Mouse (Mus musculus) ES-E14 (cell line): ENCODE results near the gene Ifi205. TPM values are rescaled to one million over a fixed set of nuclear protein-coding genes. Genes with fewer than 3 reads are reported as not detected.
"Not testable (repeated sequence)": the region's sequence is repeated elsewhere in the genome, so short reads cannot be mapped to it uniquely, and the experiment has no call there.

ENCODE experiments used
- DNase-seq: peaks from one replicate; pipeline ENCODE4 v3.0.0-alpha.2; 2013; ENCODE audit warnings: low read depth, low spot score
- H3K27ac ChIP-seq: 2 replicates; pipeline ENCODE4 v1.5.1; 2012; ENCODE audit warnings: low read depth, mild to moderate bottlenecking, low read length, moderate library complexity, mixed read lengths; ENCODE audit not compliant: poor library complexity, insufficient read depth, severe bottlenecking
- H3K36me3 ChIP-seq: 2 replicates; pipeline ENCODE4 v1.6.1; 2012; ENCODE audit warnings: mild to moderate bottlenecking, low read length, moderate library complexity, mixed read lengths; ENCODE audit not compliant: control insufficient read depth, poor library complexity, insufficient read depth, severe bottlenecking
- H3K4me1 ChIP-seq, 2 experiments: fragments of 150-350 bp in 1 of 2; sonication (generic) in 1 of 2; 2 replicates each; pipeline ENCODE4 v1.6.1; 2012; ENCODE audit warnings: low read length in 2 of 2, mild to moderate bottlenecking in 1 of 2, mixed read lengths in 1 of 2; ENCODE audit not compliant: control insufficient read depth in 2 of 2, insufficient read depth in 2 of 2, poor library complexity in 1 of 2
- H3K4me3 ChIP-seq, 2 experiments: fragments of 150-350 bp in 1 of 2; sonication (generic) in 1 of 2; 2 replicates each; pipeline ENCODE4 v1.5.1; 2012; ENCODE audit warnings: low read length in 2 of 2, low read depth in 1 of 2, mild to moderate bottlenecking in 1 of 2, mixed read lengths in 1 of 2; ENCODE audit not compliant: insufficient read depth in 1 of 2, poor library complexity in 1 of 2, severe bottlenecking in 1 of 2
- H3K9ac ChIP-seq: 2 replicates; pipeline ENCODE4 v1.6.1; 2012; ENCODE audit warnings: low read depth, mild to moderate bottlenecking, low read length, mixed read lengths; ENCODE audit not compliant: poor library complexity, insufficient read depth, severe bottlenecking
- H3K9me3 ChIP-seq: fragments of 150-350 bp; sonication (generic); 2 replicates; pipeline ENCODE4 v1.6.1; 2012; ENCODE audit warnings: low read depth, mild to moderate bottlenecking, low read length; ENCODE audit not compliant: control insufficient read depth, insufficient read depth
- CHD2 ChIP-seq: IDR thresholded peaks from 2 replicates; pipeline ENCODE4 v1.6.1; 2014; ENCODE audit warnings: mild to moderate bottlenecking, low read depth, low read length, inconsistent platforms
- HCFC1 ChIP-seq: IDR thresholded peaks from 2 replicates; pipeline ENCODE4 v1.6.1; 2012; ENCODE audit warnings: low read length, inconsistent platforms, borderline replicate concordance; ENCODE audit not compliant: insufficient read depth
- MAFK ChIP-seq: IDR thresholded peaks from 2 replicates; pipeline ENCODE4 v1.6.1; 2014; ENCODE audit warnings: mild to moderate bottlenecking, low read depth, low read length, inconsistent platforms; ENCODE audit not compliant: insufficient read depth
- ZC3H11A ChIP-seq: IDR thresholded peaks from 2 replicates; pipeline ENCODE4 v1.6.1; 2012; ENCODE audit warnings: low read depth, mild to moderate bottlenecking, inconsistent platforms, low read length, borderline replicate concordance
- ZNF384 ChIP-seq: IDR thresholded peaks from 2 replicates; pipeline ENCODE4 v1.6.1; 2012; ENCODE audit warnings: low read depth, low read length, inconsistent platforms
- in situ Hi-C, 2 experiments: fragments of 600-800 bp; cut with MboI; formaldehyde crosslinking; loops; one replicate each; pipeline ENCODE4 v1.15.1; 2025; ENCODE audit warnings: low sequenced_read_pairs in 2 of 2, inconsistent platforms in 1 of 2; ENCODE audit not compliant: unreplicated experiment in 2 of 2
- total RNA-seq: library from RNA; depleted of rRNA; stranded (reverse); fragments of 300-350 nt; gene quantifications from 2 replicates; pipeline ENCODE4 v1.2.3, GENCODE M21; 2012

Gene Ifi205
- total RNA-seq, 1 experiment = not detected

- Histone ChIP-seq H3K9me3 (no peaks in the 10 kb centered on the region), H3K4me3 (no peak overlapping the region), H3K27ac (no peak overlapping the region), H3K9ac (no peak overlapping the region), H3K4me1 (no peaks in the 10 kb centered on the region; a peak in 1 of 4 replicates), H3K36me3 (no peaks in the 10 kb centered on the region)
- in situ Hi-C loops = no loop called here
- TF ChIP-seq ZC3H11A (no peak), MAFK (no peak), CHD2 (no peak), ZNF384 (no peak), HCFC1 (no peak)
- no peak for DNase-seq
These were observed 19.9 kb upstream of the Ifi205 start for GRCm38 (mm10) chr1:174051515-174051914.

- no peak overlapping the region for H3K27ac ChIP-seq
These were observed 18.9 kb upstream of the Ifi205 start for GRCm38 (mm10) chr1:174050532-174050931.

GRCm38 (mm10) chr1:174049357-174049756, 17.7 kb upstream of the Ifi205 start:
- H3K9me3 ChIP-seq, H3K4me3 ChIP-seq, in situ Hi-C loops, H3K9ac ChIP-seq, DNase-seq, H3K36me3 ChIP-seq, H3K27ac ChIP-seq, H3K4me1 ChIP-seq: not testable (repeated sequence)

More at GRCm38 (mm10) chr1:174050532-174050931, 18.9 kb upstream of the Ifi205 start:
- H3K36me3 ChIP-seq = no peaks in the 10 kb centered on the region
- no peak overlapping the region for H3K4me3 ChIP-seq
- TF ChIP-seq ZNF384 (no peak), MAFK (no peak), HCFC1 (no peak), CHD2 (no peak), ZC3H11A (no peak)
- no peaks in the 10 kb centered on the region; a peak in 1 of 4 replicates for H3K4me1 ChIP-seq
- in situ Hi-C loops = no loop called here
- no peak overlapping the region for H3K9ac ChIP-seq
- no peaks in the 10 kb centered on the region for H3K9me3 ChIP-seq
- DNase-seq = no peak

- Histone ChIP-seq H3K27ac (no peak within 1 kb of the TSS), H3K4me3 (no peak within 1 kb of the TSS), H3K4me1 (no peaks in the 10 kb centered on the region), H3K9me3 (no peaks in the 10 kb centered on the region), H3K9ac (no peak within 1 kb of the TSS), H3K36me3 (no peaks in the 10 kb centered on the region)
- in situ Hi-C loops = no loop called here
- TF ChIP-seq ZNF384 (no peak), ZC3H11A (no peak), CHD2 (no peak), MAFK (no peak)
- no peak for DNase-seq
These were observed 17.3 kb upstream of the Ifi205 start, which contains the start of gene Olfr432 for GRCm38 (mm10) chr1:174048893-174049292. TSS of gene Olfr432 (plus strand) at chr1:174049205.

GRCm38 (mm10) chr1:174048227-174048626, 16.6 kb upstream of the Ifi205 start:
- H3K36me3 ChIP-seq, H3K4me3 ChIP-seq, H3K9ac ChIP-seq, H3K9me3 ChIP-seq, in situ Hi-C loops, H3K27ac ChIP-seq, H3K4me1 ChIP-seq, DNase-seq: not testable (repeated sequence)
